Mouse (Mus musculus) megakaryocyte, embryonic 14.5 days (primary cell): Measurements from ENCODE around the gene Sh3glb2. TPM values are rescaled to one million over a fixed set of nuclear protein-coding genes. Genes with fewer than 3 reads are reported as not detected.

Source experiments
- H3K27me3 ChIP-seq: replicated peaks from 2 replicates; pipeline ENCODE3; 2012; ENCODE audit warnings: inconsistent platforms
- H3K36me3 ChIP-seq: replicated peaks from 2 replicates; pipeline ENCODE3; 2012; ENCODE audit warnings: low read length, inconsistent platforms, mixed read lengths
- H3K4me1 ChIP-seq: 2 replicates; pipeline ENCODE4 v1.6.1; 2012; ENCODE audit warnings: inconsistent platforms
- H3K4me3 ChIP-seq: replicated peaks from 2 replicates; pipeline ENCODE3; 2012; ENCODE audit warnings: moderate library complexity, mild to moderate bottlenecking, inconsistent platforms
- H3K9me3 ChIP-seq: 2 replicates; pipeline ENCODE4 v1.6.1; 2012; ENCODE audit warnings: inconsistent platforms
- FLI1 ChIP-seq: IDR thresholded peaks from 2 replicates; pipeline ENCODE4 v1.6.1; 2012; ENCODE audit warnings: low read length, inconsistent platforms, mixed read lengths
- GATA1 ChIP-seq: IDR thresholded peaks from 3 replicates; pipeline ENCODE4 v1.6.1; 2012; ENCODE audit warnings: mixed read lengths, low read length, inconsistent platforms, borderline replicate concordance
- polyA plus RNA-seq: library from polyadenylated mRNA; stranded (reverse); fragments of >175 nt; gene quantifications from 2 replicates; pipeline ENCODE4 v1.2.3, GENCODE M21; 2012; ENCODE audit warnings: low replicate concordance; ENCODE audit not compliant: insufficient read depth

The Sh3glb2 gene
- polyA plus RNA-seq, 1 experiment, result 45.5 TPM

- H3K9me3 ChIP-seq, result no peaks in the 10 kb centered on the region
- no peak overlapping the region for H3K4me3 ChIP-seq
- peaks cover 13% of the 10 kb centered on the region for H3K4me1 ChIP-seq
- H3K27me3 ChIP-seq, result no peaks in the 10 kb centered on the region
- H3K36me3 ChIP-seq, result peaks cover 91% of the 10 kb centered on the region
- no peak for TF ChIP-seq GATA1
- no peak for TF ChIP-seq FLI1
Measured at GRCm38 (mm10) chr2:30316955-30317354, 42.2 kb downstream of the Sh3glb2 start.

- Histone ChIP-seq H3K9me3 (no peaks in the 10 kb centered on the region), H3K4me1 (peaks cover 13% of the 10 kb centered on the region), H3K4me3 (no peak overlapping the region), H3K27me3 (no peaks in the 10 kb centered on the region), H3K36me3 (peaks cover 89% of the 10 kb centered on the region)
- TF ChIP-seq GATA1 (no peak), FLI1 (no peak)
Measured at GRCm38 (mm10) chr2:30316136-30316535, 43.0 kb downstream of the Sh3glb2 start.

- Histone ChIP-seq H3K4me3 (no peak overlapping the region), H3K27me3 (no peaks in the 10 kb centered on the region), H3K36me3 (peaks cover 97% of the 10 kb centered on the region), H3K9me3 (no peaks in the 10 kb centered on the region), H3K4me1 (no peaks in the 10 kb centered on the region)
- TF ChIP-seq GATA1 (no peak), FLI1 (no peak)
Measured at GRCm38 (mm10) chr2:30311481-30311880, 47.7 kb downstream of the Sh3glb2 start.

- no peaks in the 10 kb centered on the region for H3K9me3 ChIP-seq
Measured at GRCm38 (mm10) chr2:30309351-30309750, 49.8 kb downstream of the Sh3glb2 start.

GRCm38 (mm10) chr2:30306087-30306486, 53.0 kb downstream of the Sh3glb2 start:
- Histone ChIP-seq H3K9me3 (no peaks in the 10 kb centered on the region), H3K4me1 (no peaks in the 10 kb centered on the region), H3K27me3 (no peaks in the 10 kb centered on the region), H3K36me3 (peaks cover 98% of the 10 kb centered on the region), H3K4me3 (no peak overlapping the region)
- TF ChIP-seq FLI1, result no peak
- no peak for TF ChIP-seq GATA1

More at GRCm38 (mm10) chr2:30309351-30309750, 49.8 kb downstream of the Sh3glb2 start:
- TF ChIP-seq FLI1, result no peak
- TF ChIP-seq GATA1, result no peak
- no peak overlapping the region for H3K4me3 ChIP-seq
- peaks cover 97% of the 10 kb centered on the region for H3K36me3 ChIP-seq
- H3K27me3 ChIP-seq, result no peaks in the 10 kb centered on the region
- no peaks in the 10 kb centered on the region for H3K4me1 ChIP-seq

- Histone ChIP-seq H3K4me1 (no peaks in the 10 kb centered on the region), H3K9me3 (no peaks in the 10 kb centered on the region), H3K4me3 (no peak overlapping the region), H3K36me3 (peaks cover 81% of the 10 kb centered on the region), H3K27me3 (no peaks in the 10 kb centered on the region)
- TF ChIP-seq FLI1 (no peak), GATA1 (no peak)
Measured at GRCm38 (mm10) chr2:30299966-30300365, 59.2 kb downstream of the Sh3glb2 start.

- Histone ChIP-seq H3K9me3 (no peaks in the 10 kb centered on the region), H3K27me3 (no peaks in the 10 kb centered on the region), H3K36me3 (peaks cover 76% of the 10 kb centered on the region), H3K4me3 (no peak overlapping the region), H3K4me1 (no peaks in the 10 kb centered on the region)
- TF ChIP-seq GATA1 (no peak), FLI1 (no peak)
Measured at GRCm38 (mm10) chr2:30299525-30299924, 59.6 kb downstream of the Sh3glb2 start.

Other genes with a start within 250 kb of the Sh3glb2 start
- 12.2 and 20.0 TPM in 2 replicates for gene Zer1, start 234.8 kb downstream of the Sh3glb2 start, polyA plus RNA-seq
- gene Tbc1d13, start 225.6 kb downstream of the Sh3glb2 start, polyA plus RNA-seq, result 18.0 and 28.7 TPM in 2 replicates
- 16.4 and 28.0 TPM in 2 replicates for gene Endog, start 187.8 kb downstream of the Sh3glb2 start, polyA plus RNA-seq
- 19.0 and 20.8 TPM in 2 replicates for gene Spout1, start 180.9 kb downstream of the Sh3glb2 start, polyA plus RNA-seq
- gene Kyat1, start 153.5 kb downstream of the Sh3glb2 start, polyA plus RNA-seq, result 7.7 TPM in 1 of 2 replicates, not detected in the other
- 2.7 and 5.1 TPM in 2 replicates for gene Lrrc8a, start 121.6 kb downstream of the Sh3glb2 start, polyA plus RNA-seq
- gene Gm28035, start 118.8 kb downstream of the Sh3glb2 start, polyA plus RNA-seq, result 3.3 and 6.4 TPM in 2 replicates
- gene Phyhd1, start 93.1 kb downstream of the Sh3glb2 start, polyA plus RNA-seq, result 6.7 and 11.3 TPM in 2 replicates
- not detected in 2 replicates for gene Gm28038, start 78.3 kb downstream of the Sh3glb2 start, polyA plus RNA-seq
- 1.9 and 7.1 TPM in 2 replicates for gene Dolk, start 73.0 kb downstream of the Sh3glb2 start, polyA plus RNA-seq
- 72.2 and 120 TPM in 2 replicates for gene Nup188, start 72.9 kb downstream of the Sh3glb2 start, polyA plus RNA-seq
- gene Miga2, start 4.9 kb upstream of the Sh3glb2 start, polyA plus RNA-seq, result 7.8 and 15.0 TPM in 2 replicates
- gene Dolpp1, start 32.9 kb upstream of the Sh3glb2 start, polyA plus RNA-seq, result 24.4 and 42.0 TPM in 2 replicates
- 55.0 and 64.0 TPM in 2 replicates for gene Crat, start 56.5 kb upstream of the Sh3glb2 start, polyA plus RNA-seq
- 473 and 551 TPM in 2 replicates for gene Ptpa, start 56.7 kb upstream of the Sh3glb2 start, polyA plus RNA-seq
- 2.7 and 5.0 TPM in 2 replicates for gene Ier5l, start 114.9 kb upstream of the Sh3glb2 start, polyA plus RNA-seq
- gene Cstad, start 235.7 kb upstream of the Sh3glb2 start, polyA plus RNA-seq, result not detected in 2 replicates